Mouse (Mus musculus) forebrain, embryonic 10.5 days (tissue): Measurements from ENCODE around the gene Prkag3. TPM values are rescaled to one million over a fixed set of nuclear protein-coding genes. Genes with fewer than 3 reads are reported as not detected.

Experiments
- DNase-seq: peaks from one replicate; pipeline ENCODE4 v3.0.0-alpha.2; 2017; ENCODE audit warnings: low spot score; ENCODE audit errors: extremely low spot score
- H3K27ac ChIP-seq: fragments of 300-500 bp; sonication (generic); 2 replicates; pipeline ENCODE4 v1.5.1; 2016; ENCODE audit warnings: mild to moderate bottlenecking
- H3K27me3 ChIP-seq: fragments of 300-500 bp; sonication (generic); 2 replicates; pipeline ENCODE4 v1.6.1; 2016; ENCODE audit warnings: mild to moderate bottlenecking; ENCODE audit not compliant: poor library complexity, severe bottlenecking
- H3K36me3 ChIP-seq: fragments of 300-500 bp; sonication (generic); replicated peaks from 2 replicates; pipeline ENCODE4 v1.6.1; 2016; ENCODE audit warnings: mild to moderate bottlenecking, moderate library complexity
- H3K4me1 ChIP-seq: fragments of 300-500 bp; sonication (generic); 2 replicates; pipeline ENCODE4 v1.6.1; 2016
- H3K4me3 ChIP-seq: fragments of 300-500 bp; sonication (generic); 2 replicates; pipeline ENCODE4 v1.5.1; 2016; ENCODE audit warnings: mild to moderate bottlenecking, moderate library complexity
- H3K9me3 ChIP-seq: fragments of 300-500 bp; sonication (generic); 2 replicates; pipeline ENCODE4 v1.6.1; 2016; ENCODE audit warnings: mild to moderate bottlenecking, moderate library complexity
- WGBS: fragments of 180-500 bp; shearing (Covaris S2); methylation state at CpG from one replicate; pipeline ENCODE4 v1.1.7; 2016; 5-methylcytosine and 5-hydroxymethylcytosine counted together
- polyA plus RNA-seq: library from polyadenylated mRNA; unstranded; fragments of >200 nt; fragmentation: Nextera tagmentation; extraction: Ambion mirVana; gene quantifications from 2 replicates; pipeline ENCODE4 v1.2.1, GENCODE M21; 2016

The Prkag3 gene
- polyA plus RNA-seq, 1 experiment from 2014 or later: not detected

- Histone ChIP-seq H3K4me1 (peaks cover 13% of the 10 kb centered on the region; the same call in 1 of the 2 replicates), H3K27ac (no peak overlapping the region), H3K27me3 (peaks cover 29% of the 10 kb centered on the region), H3K9me3 (no peaks in the 10 kb centered on the region), H3K4me3 (no peak overlapping the region), H3K36me3 (no peaks in the 10 kb centered on the region)
- WGBS: 87% methylated on average over 8 of the region's 8 CpGs
- DNase-seq: no peak
Measured at GRCm38 (mm10) chr1:74753266-74753974, 4.4 kb upstream of the Prkag3 start.

- Histone ChIP-seq H3K27ac (no peak overlapping the region), H3K36me3 (no peaks in the 10 kb centered on the region), H3K4me3 (no peak overlapping the region), H3K27me3 (peaks cover 30% of the 10 kb centered on the region), H3K9me3 (no peaks in the 10 kb centered on the region), H3K4me1 (peaks cover 14% of the 10 kb centered on the region; the same call in 1 of the 2 replicates)
- DNase-seq: no peak
- 97% methylated on average over 3 of the region's 3 CpGs for WGBS
Measured at GRCm38 (mm10) chr1:74752833-74753232, 3.8 kb upstream of the Prkag3 start.

GRCm38 (mm10) chr1:74752150-74752549 lies 3.1 kb upstream of the Prkag3 start:
- 89% methylated on average over 8 of the region's 8 CpGs for WGBS
- Histone ChIP-seq H3K4me1 (peaks cover 14% of the 10 kb centered on the region; the same call in 1 of the 2 replicates), H3K4me3 (no peak overlapping the region), H3K9me3 (no peaks in the 10 kb centered on the region), H3K27ac (no peak overlapping the region), H3K36me3 (no peaks in the 10 kb centered on the region), H3K27me3 (peaks cover 37% of the 10 kb centered on the region)
- no peak for DNase-seq

- no peak for DNase-seq
- WGBS: 82% methylated on average over 4 of the region's 4 CpGs
- H3K27ac ChIP-seq: no peak overlapping the region
- no peak overlapping the region for H3K4me3 ChIP-seq
- no peaks in the 10 kb centered on the region for H3K9me3 ChIP-seq
- H3K27me3 ChIP-seq: peaks cover 43% of the 10 kb centered on the region
- H3K4me1 ChIP-seq: peaks cover 14% of the 10 kb centered on the region; the same call in 1 of the 2 replicates
- H3K36me3 ChIP-seq: no peaks in the 10 kb centered on the region
Measured at GRCm38 (mm10) chr1:74750683-74751082, 1.7 kb upstream of the Prkag3 start.

GRCm38 (mm10) chr1:74749301-74749700 lies 280 bp upstream of the Prkag3 start:
- Histone ChIP-seq H3K4me3 (no peak overlapping the region), H3K36me3 (no peaks in the 10 kb centered on the region), H3K4me1 (peaks cover 13% of the 10 kb centered on the region; the same call in 1 of the 2 replicates), H3K27ac (no peak overlapping the region), H3K9me3 (no peaks in the 10 kb centered on the region), H3K27me3 (peaks cover 43% of the 10 kb centered on the region)
- WGBS: 78% methylated on average over 7 of the region's 7 CpGs
- no peak for DNase-seq

- Histone ChIP-seq H3K4me3 (no peak overlapping the region), H3K4me1 (peaks cover 5% of the 10 kb centered on the region; the same call in 1 of the 2 replicates), H3K9me3 (no peaks in the 10 kb centered on the region), H3K27me3 (peaks cover 43% of the 10 kb centered on the region), H3K36me3 (no peaks in the 10 kb centered on the region), H3K27ac (no peak overlapping the region)
- 78% methylated on average over 5 of the region's 5 CpGs for WGBS
- DNase-seq: no peak
Measured at GRCm38 (mm10) chr1:74747335-74747734, 1.7 kb downstream of the Prkag3 start.

- no peak overlapping the region for H3K4me3 ChIP-seq
- no peaks in the 10 kb centered on the region for H3K4me1 ChIP-seq
- no peaks in the 10 kb centered on the region for H3K27me3 ChIP-seq
- DNase-seq: no peak
- H3K36me3 ChIP-seq: 0 out of 2 replicates have a peak, but pooled peaks cover 3% of the 10 kb centered on the region
- no peaks in the 10 kb centered on the region for H3K9me3 ChIP-seq
- WGBS: 85% methylated on average over 7 of the region's 7 CpGs
- no peak overlapping the region for H3K27ac ChIP-seq
Measured at GRCm38 (mm10) chr1:74740846-74741245, 8.2 kb downstream of the Prkag3 start.

GRCm38 (mm10) chr1:74737500-74737899 lies 11.5 kb downstream of the Prkag3 start:
- Histone ChIP-seq H3K27me3 (no peaks in the 10 kb centered on the region), H3K4me1 (no peaks in the 10 kb centered on the region), H3K36me3 (0 out of 2 replicates have a peak, but pooled peaks cover 3% of the 10 kb centered on the region), H3K4me3 (no peak overlapping the region), H3K27ac (no peak overlapping the region), H3K9me3 (no peaks in the 10 kb centered on the region)
- DNase-seq: no peak
- 89% methylated on average over 7 of the region's 7 CpGs for WGBS

GRCm38 (mm10) chr1:74736977-74737376 lies 12.0 kb downstream of the Prkag3 start:
- Histone ChIP-seq H3K4me3 (no peak overlapping the region), H3K36me3 (0 out of 2 replicates have a peak, but pooled peaks cover 3% of the 10 kb centered on the region), H3K27me3 (no peaks in the 10 kb centered on the region), H3K4me1 (no peaks in the 10 kb centered on the region), H3K27ac (no peak overlapping the region), H3K9me3 (no peaks in the 10 kb centered on the region)
- WGBS: 93% methylated on average over 12 of the region's 12 CpGs
- no peak for DNase-seq

- H3K27ac ChIP-seq: no peak overlapping the region
- H3K4me3 ChIP-seq: no peak overlapping the region
- no peaks in the 10 kb centered on the region for H3K27me3 ChIP-seq
- no peak for DNase-seq
- no peaks in the 10 kb centered on the region for H3K4me1 ChIP-seq
- 80% methylated on average over 8 of the region's 8 CpGs for WGBS
- no peaks in the 10 kb centered on the region for H3K36me3 ChIP-seq
- H3K9me3 ChIP-seq: no peaks in the 10 kb centered on the region
Measured at GRCm38 (mm10) chr1:74728446-74728845, 20.6 kb downstream of the Prkag3 start.

- H3K4me1 ChIP-seq: no peaks in the 10 kb centered on the region
- WGBS: 79% methylated on average over 5 of the region's 5 CpGs
- no peaks in the 10 kb centered on the region for H3K36me3 ChIP-seq
- no peaks in the 10 kb centered on the region for H3K27me3 ChIP-seq
- no peak for DNase-seq
- no peak overlapping the region for H3K27ac ChIP-seq
- H3K4me3 ChIP-seq: no peak overlapping the region
- no peaks in the 10 kb centered on the region for H3K9me3 ChIP-seq
Measured at GRCm38 (mm10) chr1:74726674-74727073, 22.3 kb downstream of the Prkag3 start.

GRCm38 (mm10) chr1:74726114-74726513 lies 22.9 kb downstream of the Prkag3 start:
- no peaks in the 10 kb centered on the region for H3K4me1 ChIP-seq
- WGBS: 90% methylated on average over 5 of the region's 5 CpGs
- H3K4me3 ChIP-seq: no peak overlapping the region
- H3K27ac ChIP-seq: no peak overlapping the region
- H3K36me3 ChIP-seq: no peaks in the 10 kb centered on the region
- DNase-seq: no peak
- no peaks in the 10 kb centered on the region for H3K27me3 ChIP-seq
- no peaks in the 10 kb centered on the region for H3K9me3 ChIP-seq

- Histone ChIP-seq H3K9me3 (no peaks in the 10 kb centered on the region), H3K27ac (no peak overlapping the region), H3K36me3 (no peaks in the 10 kb centered on the region), H3K27me3 (no peaks in the 10 kb centered on the region), H3K4me1 (peaks cover 8% of the 10 kb centered on the region; the same call in 1 of the 2 replicates), H3K4me3 (no peak overlapping the region)
- WGBS: 73% methylated on average over 2 of the region's 2 CpGs
- DNase-seq: no peak
Measured at GRCm38 (mm10) chr1:74723748-74724147, 25.3 kb downstream of the Prkag3 start.
